Mouse (Mus musculus) ES-E14 (cell line): ENCODE results near the gene Pigq. TPM values are rescaled to one million over a fixed set of nuclear protein-coding genes. Genes with fewer than 3 reads are reported as not detected.

Experiments used
- DNase-seq: peaks from one replicate; pipeline ENCODE4 v3.0.0-alpha.2; 2013; ENCODE audit warnings: low read depth, low spot score
- H3K27ac ChIP-seq: 2 replicates; pipeline ENCODE4 v1.5.1; 2012; ENCODE audit warnings: low read depth, mild to moderate bottlenecking, low read length, moderate library complexity, mixed read lengths; ENCODE audit not compliant: poor library complexity, insufficient read depth, severe bottlenecking
- H3K36me3 ChIP-seq: 2 replicates; pipeline ENCODE4 v1.6.1; 2012; ENCODE audit warnings: mild to moderate bottlenecking, low read length, moderate library complexity, mixed read lengths; ENCODE audit not compliant: control insufficient read depth, poor library complexity, insufficient read depth, severe bottlenecking
- H3K4me1 ChIP-seq, 2 experiments: fragments of 150-350 bp in 1 of 2; sonication (generic) in 1 of 2; 2 replicates each; pipeline ENCODE4 v1.6.1; 2012; ENCODE audit warnings: low read length in 2 of 2, mild to moderate bottlenecking in 1 of 2, mixed read lengths in 1 of 2; ENCODE audit not compliant: control insufficient read depth in 2 of 2, insufficient read depth in 2 of 2, poor library complexity in 1 of 2
- H3K4me3 ChIP-seq, 2 experiments: fragments of 150-350 bp in 1 of 2; sonication (generic) in 1 of 2; 2 replicates each; pipeline ENCODE4 v1.5.1; 2012; ENCODE audit warnings: low read length in 2 of 2, low read depth in 1 of 2, mild to moderate bottlenecking in 1 of 2, mixed read lengths in 1 of 2; ENCODE audit not compliant: insufficient read depth in 1 of 2, poor library complexity in 1 of 2, severe bottlenecking in 1 of 2
- H3K9ac ChIP-seq: 2 replicates; pipeline ENCODE4 v1.6.1; 2012; ENCODE audit warnings: low read depth, mild to moderate bottlenecking, low read length, mixed read lengths; ENCODE audit not compliant: poor library complexity, insufficient read depth, severe bottlenecking
- H3K9me3 ChIP-seq: fragments of 150-350 bp; sonication (generic); 2 replicates; pipeline ENCODE4 v1.6.1; 2012; ENCODE audit warnings: low read depth, mild to moderate bottlenecking, low read length; ENCODE audit not compliant: control insufficient read depth, insufficient read depth
- CHD2 ChIP-seq: IDR thresholded peaks from 2 replicates; pipeline ENCODE4 v1.6.1; 2014; ENCODE audit warnings: mild to moderate bottlenecking, low read depth, low read length, inconsistent platforms
- HCFC1 ChIP-seq: IDR thresholded peaks from 2 replicates; pipeline ENCODE4 v1.6.1; 2012; ENCODE audit warnings: low read length, inconsistent platforms, borderline replicate concordance; ENCODE audit not compliant: insufficient read depth
- MAFK ChIP-seq: IDR thresholded peaks from 2 replicates; pipeline ENCODE4 v1.6.1; 2014; ENCODE audit warnings: mild to moderate bottlenecking, low read depth, low read length, inconsistent platforms; ENCODE audit not compliant: insufficient read depth
- ZC3H11A ChIP-seq: IDR thresholded peaks from 2 replicates; pipeline ENCODE4 v1.6.1; 2012; ENCODE audit warnings: low read depth, mild to moderate bottlenecking, inconsistent platforms, low read length, borderline replicate concordance
- ZNF384 ChIP-seq: IDR thresholded peaks from 2 replicates; pipeline ENCODE4 v1.6.1; 2012; ENCODE audit warnings: low read depth, low read length, inconsistent platforms
- in situ Hi-C, 2 experiments: fragments of 600-800 bp; cut with MboI; formaldehyde crosslinking; loops; one replicate each; pipeline ENCODE4 v1.15.1; 2025; ENCODE audit warnings: low sequenced_read_pairs in 2 of 2, inconsistent platforms in 1 of 2; ENCODE audit not compliant: unreplicated experiment in 2 of 2
- total RNA-seq: library from RNA; depleted of rRNA; stranded (reverse); fragments of 300-350 nt; gene quantifications from 2 replicates; pipeline ENCODE4 v1.2.3, GENCODE M21; 2012

Gene Pigq
- total RNA-seq, 1 experiment: 44.4 TPM

GRCm38 (mm10) chr17:25959630-25960467 is 15.1 kb upstream of the Pigq start:
- in situ Hi-C loops: no loop called here
- Histone ChIP-seq H3K9me3 (no peaks in the 10 kb centered on the region), H3K9ac (no peak overlapping the region), H3K36me3 (peaks cover 5% of the 10 kb centered on the region; the same call in 1 of the 2 replicates), H3K27ac (no peak overlapping the region), H3K4me1 (0 out of 4 replicates have a peak, but pooled peaks cover 0 to 2% of the 10 kb centered on the region in 2 experiments), H3K4me3 (no peak overlapping the region)
- no peak for DNase-seq
- TF ChIP-seq CHD2: no peak
- no peak for TF ChIP-seq ZNF384
- no peak for TF ChIP-seq HCFC1
- no peak for TF ChIP-seq ZC3H11A
- no peak for TF ChIP-seq MAFK

- Histone ChIP-seq H3K27ac (no peak overlapping the region), H3K9me3 (no peaks in the 10 kb centered on the region), H3K4me3 (no peak overlapping the region), H3K4me1 (0 out of 4 replicates have a peak, but pooled peaks cover 0 to 2% of the 10 kb centered on the region in 2 experiments), H3K36me3 (peaks cover 5% of the 10 kb centered on the region; the same call in 1 of the 2 replicates), H3K9ac (no peak overlapping the region)
- TF ChIP-seq ZNF384: no peak
- TF ChIP-seq MAFK: no peak
- DNase-seq: no peak
- in situ Hi-C loops: no loop called here
Observed at GRCm38 (mm10) chr17:25958771-25959494, 14.2 kb upstream of the Pigq start.

- DNase-seq: no peak
- no peak for TF ChIP-seq ZC3H11A
- TF ChIP-seq ZNF384: no peak
- TF ChIP-seq CHD2: no peak
- no peak for TF ChIP-seq MAFK
- no peak for TF ChIP-seq HCFC1
- H3K9me3 ChIP-seq: no peaks in the 10 kb centered on the region
- in situ Hi-C loops: no loop called here
- H3K9ac ChIP-seq: no peak overlapping the region
- H3K36me3 ChIP-seq: peaks cover 3% of the 10 kb centered on the region; the same call in 1 of the 2 replicates
- H3K4me3 ChIP-seq: no peak overlapping the region
- H3K27ac ChIP-seq: no peak overlapping the region
- H3K4me1 ChIP-seq: 0 out of 4 replicates have a peak, but pooled peaks cover 0 to 2% of the 10 kb centered on the region in 2 experiments
Observed at GRCm38 (mm10) chr17:25957586-25958051, 12.9 kb upstream of the Pigq start.

GRCm38 (mm10) chr17:25956631-25957030 is 11.9 kb upstream of the Pigq start:
- H3K36me3 ChIP-seq: peaks cover 3% of the 10 kb centered on the region; the same call in 1 of the 2 replicates

More at GRCm38 (mm10) chr17:25956631-25957030, 11.9 kb upstream of the Pigq start:
- H3K4me1 ChIP-seq: 0 out of 4 replicates have a peak, but pooled peaks cover 0 to 2% of the 10 kb centered on the region in 2 experiments
- H3K27ac ChIP-seq: no peak overlapping the region
- no peaks in the 10 kb centered on the region for H3K9me3 ChIP-seq
- no peak overlapping the region for H3K4me3 ChIP-seq
- in situ Hi-C loops: no loop called here
- no peak for TF ChIP-seq ZC3H11A
- no peak for TF ChIP-seq CHD2
- TF ChIP-seq ZNF384: no peak
- TF ChIP-seq MAFK: no peak
- TF ChIP-seq HCFC1: no peak
- H3K9ac ChIP-seq: no peak overlapping the region
- DNase-seq: no peak
